Mouse (Mus musculus) cerebellum, adult 2 months (tissue): ENCODE measurements around the gene Supv3l1.

Source experiments
- CTCF ChIP-seq: fragments of 200-500 bp; IDR thresholded peaks from 2 replicates; pipeline ENCODE4 v1.5.1; 2011; ENCODE audit warnings: low read depth, mild to moderate bottlenecking, control low read depth, low read length, moderate library complexity, borderline replicate concordance; ENCODE audit not compliant: insufficient read depth
- POLR2A ChIP-seq: fragments of 200-500 bp; IDR thresholded peaks from 2 replicates; pipeline ENCODE4 v1.6.1; 2011; ENCODE audit warnings: low read length, control low read depth, borderline replicate concordance; ENCODE audit not compliant: insufficient read depth

GRCm38 (mm10) chr10:62413606-62413982, 35.9 kb downstream of the Supv3l1 start:
- TF ChIP-seq CTCF (no peak), POLR2A (no peak)
